Comparison of ENCODE assay signal across 22 mouse cellular contexts in genomic region chr14:38703894-38704293, GRCm38 (mm10).
A peak's percentile ranks its signal among the peaks of the same experiment; 100 is the strongest.
DNase-seq lines count a peak whose midpoint lies in the region; ATAC-seq and TF ChIP-seq lines count a peak whose summit lies in the region.
"Had no signal": no experiment of that assay in that cellular context is flagged by ENCODE, and none has a peak within 500 bp of the region (broad histone marks: within the 10 kb centered on the region; RNA-seq: fewer than 3 reads in every experiment).

No protein-coding gene starts in this region.

- no peaks in the 10 kb centered on the region for H3K27me3 ChIP-seq in forebrain, postnatal 0 days (ENCODE audit: insufficient read depth, low read length)
- no peaks in the 10 kb centered on the region for H3K27me3 ChIP-seq in forebrain, embryonic 13.5 days
- no peaks in the 10 kb centered on the region for H3K27me3 ChIP-seq in midbrain, postnatal 0 days (ENCODE audit: insufficient read depth, low read length)
- H3K27me3 ChIP-seq: embryonic facial prominence, embryonic 12.5 days; megakaryocyte, embryonic 14.5 days had no signal

- peaks cover 5% of the 10 kb centered on the region; the same call in 1 of the 2 replicates for H3K4me1 ChIP-seq in forebrain, postnatal 0 days (ENCODE audit: insufficient read depth)
- peaks cover 15% of the 10 kb centered on the region for H3K4me1 ChIP-seq in forebrain, embryonic 13.5 days
- no peaks in the 10 kb centered on the region for H3K4me1 ChIP-seq in midbrain, postnatal 0 days (ENCODE audit: insufficient read depth, low read length)
- H3K4me1 ChIP-seq: embryonic facial prominence, embryonic 12.5 days; heart, embryonic 10.5 days; megakaryocyte, embryonic 14.5 days had no signal

- no peak overlapping the region for H3K9ac ChIP-seq in forebrain, postnatal 0 days
- H3K9ac ChIP-seq in forebrain, embryonic 13.5 days: no peak overlapping the region
- H3K9ac ChIP-seq in midbrain, postnatal 0 days (replicated peaks; ENCODE audit: low read length, poor library complexity, severe bottlenecking): no peak overlapping the region
- H3K9ac ChIP-seq: embryonic facial prominence, embryonic 12.5 days had no signal

- H3K4me2 ChIP-seq in forebrain, postnatal 0 days (ENCODE audit: low read depth): no peak overlapping the region
- no peak overlapping the region for H3K4me2 ChIP-seq in forebrain, embryonic 13.5 days
- no peak overlapping the region for H3K4me2 ChIP-seq in midbrain, postnatal 0 days (ENCODE audit: low read depth, low read length, poor library complexity, severe bottlenecking)
- H3K4me2 ChIP-seq: embryonic facial prominence, embryonic 12.5 days; liver, embryonic 11.5 days had no signal

- 10% methylated on average over 4 of the region's 4 CpGs for WGBS in forebrain, postnatal 0 days
- WGBS in forebrain, embryonic 13.5 days: 13% methylated on average over 4 of the region's 4 CpGs
- WGBS in midbrain, postnatal 0 days: 14% methylated on average over 4 of the region's 4 CpGs

- peak; percentile 7 to 41 for DNase-seq in cerebellum, postnatal 14 days
- no peak for DNase-seq in cerebellum, postnatal 4 days (ENCODE audit: low spot score in 2 of 2)
- DNase-seq in forebrain, postnatal 0 days: peak; percentile 11
- peak; percentile 13 for DNase-seq in embryo, embryonic 10.5 days (ENCODE audit: low spot score)
- peak; percentile 15 for DNase-seq in midbrain, postnatal 0 days (ENCODE audit: low spot score)
- no peak for DNase-seq in layer of hippocampus, adult 11-12 months (ENCODE audit: low spot score)
- DNase-seq: adrenal gland, postnatal 14 days; cerebellum, adult 18-20 months; gastrocnemius, postnatal 36 days; kidney, postnatal 4 days; lung, adult 2 months; right cerebral cortex, postnatal 25 days; thymus, postnatal 4 days had no signal

- no peak for ATAC-seq in forebrain, postnatal 0 days
- ATAC-seq in forebrain, embryonic 13.5 days: no peak
- ATAC-seq in midbrain, postnatal 0 days (ENCODE audit: low FRiP score): no peak
- ATAC-seq in erythroblast, adult 5-6 weeks (replicated peaks; ENCODE audit: low FRiP score, poor library complexity, severe bottlenecking): no peak
- ATAC-seq: CD4-positive, CD25-positive, alpha-beta regulatory T cell, adult 4 months had no signal

- no peak overlapping the region for H3K27ac ChIP-seq in forebrain, postnatal 0 days (ENCODE audit: low read depth, low read length)
- no peak overlapping the region for H3K27ac ChIP-seq in forebrain, embryonic 13.5 days
- no peak overlapping the region for H3K27ac ChIP-seq in midbrain, postnatal 0 days (ENCODE audit: low read depth, low read length)
- H3K27ac ChIP-seq: embryonic facial prominence, embryonic 12.5 days; heart, embryonic 10.5 days; hindbrain, embryonic 10.5 days had no signal

- no peaks in the 10 kb centered on the region for H3K36me3 ChIP-seq in forebrain, postnatal 0 days (ENCODE audit: insufficient read depth)
- H3K36me3 ChIP-seq in forebrain, embryonic 13.5 days (ENCODE audit: poor library complexity, severe bottlenecking): no peaks in the 10 kb centered on the region
- H3K36me3 ChIP-seq in midbrain, postnatal 0 days (ENCODE audit: insufficient read depth, low read length): no peaks in the 10 kb centered on the region
- H3K36me3 ChIP-seq: embryonic facial prominence, embryonic 12.5 days; heart, embryonic 10.5 days; hindbrain, embryonic 10.5 days had no signal

- no peaks in the 10 kb centered on the region for H3K9me3 ChIP-seq in forebrain, postnatal 0 days (ENCODE audit: low read length)
- H3K9me3 ChIP-seq in forebrain, embryonic 13.5 days (replicated peaks): no peaks in the 10 kb centered on the region
- H3K9me3 ChIP-seq in midbrain, postnatal 0 days (ENCODE audit: low read length): no peaks in the 10 kb centered on the region
- H3K9me3 ChIP-seq: embryonic facial prominence, embryonic 12.5 days; heart, embryonic 10.5 days; hindbrain, embryonic 10.5 days; megakaryocyte, embryonic 14.5 days had no signal

- H3K4me3 ChIP-seq in forebrain, postnatal 0 days (ENCODE audit: low read depth, low read length): no peak overlapping the region
- no peak overlapping the region for H3K4me3 ChIP-seq in forebrain, embryonic 13.5 days
- H3K4me3 ChIP-seq in midbrain, postnatal 0 days (ENCODE audit: low read depth, low read length): no peak overlapping the region
- H3K4me3 ChIP-seq: embryonic facial prominence, embryonic 12.5 days; heart, embryonic 10.5 days; hindbrain, embryonic 10.5 days; megakaryocyte, embryonic 14.5 days; myocyte had no signal

- peak; percentile 33 for TF ChIP-seq CTCF in forebrain, postnatal 0 days (IDR thresholded peaks at IDR 0.05; ENCODE audit: low read depth)
- TF ChIP-seq CTCF in midbrain, postnatal 0 days (IDR thresholded peaks at IDR 0.05): peak; percentile 23; the same call in 1 of the 2 replicates

Comparison
In these comparisons a context has a peak if more than half of its experiments do, and no peak if none do; other contexts are left out.
1. DNase-seq: peak in cerebellum, postnatal 14 days (2 of 2), forebrain, postnatal 0 days (single experiment), embryo, embryonic 10.5 days (single experiment) and midbrain, postnatal 0 days (single experiment); none in cerebellum, postnatal 4 days (0 of 2) and layer of hippocampus, adult 11-12 months (single experiment).